Mouse (Mus musculus) adrenal gland, adult 8-10 months (tissue): Measurements from ENCODE around the gene Ifnz. TPM values are rescaled to one million over a fixed set of nuclear protein-coding genes. Genes with fewer than 3 reads are reported as not detected.
"Not testable (repeated sequence)": the region's sequence is repeated elsewhere in the genome, so short reads cannot be mapped to it uniquely, and the experiment has no call there.

Source experiments
- DNase-seq: peaks from one replicate; pipeline ENCODE4 v3.0.0; 2022
- total RNA-seq, 4 experiments: library from RNA; stranded (reverse); gene quantifications; 2 replicates each; pipeline ENCODE4 v1.2.4; 2022

The Ifnz gene
- total RNA-seq, 4 experiments from 2014 or later: 0.49 TPM; not detected in 3

- DNase-seq: peak; percentile 65
These were observed 6.5 kb downstream of the Ifnz start, which contains the start of gene Gm13277 for GRCm38 (mm10) chr4:88788402-88788801. Gene Gm13277, plus strand, starts transcription at chr4:88788632.

- DNase-seq: not testable (repeated sequence)
These were observed 9.3 kb downstream of the Ifnz start, which contains the start of gene Gm13278 for GRCm38 (mm10) chr4:88791250-88791649. Gene Gm13278, plus strand, starts transcription at chr4:88791550.

GRCm38 (mm10) chr4:88793936-88794675 is 12.2 kb downstream of the Ifnz start, which contains the start of gene Gm13275:
Gene Gm13275, plus strand, starts transcription at chr4:88794487.
- peak; percentile 71 for DNase-seq

GRCm38 (mm10) chr4:88797097-88797496 is 15.2 kb downstream of the Ifnz start, which contains the start of gene Gm13279:
Gene Gm13279, plus strand, starts transcription at chr4:88797397.
- not testable (repeated sequence) for DNase-seq

- DNase-seq: not testable (repeated sequence)
These were observed 17.4 kb downstream of the Ifnz start, which contains the start of gene Gm13285 for GRCm38 (mm10) chr4:88799365-88799764. Gene Gm13285, plus strand, starts transcription at chr4:88799665.

GRCm38 (mm10) chr4:88802954-88803353 is 21.0 kb downstream of the Ifnz start, which contains the start of gene Gm13287:
Gene Gm13287, plus strand, starts transcription at chr4:88803254.
- not testable (repeated sequence) for DNase-seq

GRCm38 (mm10) chr4:88805231-88805630 is 23.3 kb downstream of the Ifnz start, which contains the start of gene Gm13288:
Gene Gm13288, plus strand, starts transcription at chr4:88805531.
- DNase-seq: not testable (repeated sequence)

GRCm38 (mm10) chr4:88805761-88806160 is 23.8 kb downstream of the Ifnz start:
- DNase-seq: peak; percentile 21

GRCm38 (mm10) chr4:88815928-88816327 is 34.0 kb downstream of the Ifnz start, which contains the start of gene Ifna7:
Gene Ifna7, plus strand, starts transcription at chr4:88816228.
- DNase-seq: no peak

- DNase-seq: no peak
These were observed 37.7 kb downstream of the Ifnz start, which contains the start of gene Ifna11 for GRCm38 (mm10) chr4:88819659-88820058. Gene Ifna11, plus strand, starts transcription at chr4:88819959.

- no peak for DNase-seq
These were observed 41.1 kb downstream of the Ifnz start for GRCm38 (mm10) chr4:88822995-88823394.

GRCm38 (mm10) chr4:88827116-88827515 is 45.2 kb downstream of the Ifnz start, which contains the start of gene Ifna6:
Gene Ifna6, plus strand, starts transcription at chr4:88827416.
- not testable (repeated sequence) for DNase-seq

- no peak for DNase-seq
These were observed 48.6 kb downstream of the Ifnz start for GRCm38 (mm10) chr4:88830523-88830922.

Other genes starting within 250 kb of the Ifnz start
- gene Ifna15, start 223.9 kb upstream of the Ifnz start, total RNA-seq: not detected
- not detected for gene Ifna14, start 210.3 kb upstream of the Ifnz start, total RNA-seq
- gene Ifna9, start 189.7 kb upstream of the Ifnz start, total RNA-seq: not detected
- not detected for gene Ifna12, start 178.8 kb upstream of the Ifnz start, total RNA-seq
- not detected for gene C87499, start 147.7 kb upstream of the Ifnz start, total RNA-seq
- not detected for gene Ifna13, start 137.7 kb upstream of the Ifnz start, total RNA-seq
- gene Ifna16, start 105.2 kb upstream of the Ifnz start, total RNA-seq: not detected
- not detected for gene Ifna2, start 98.2 kb upstream of the Ifnz start, total RNA-seq
- not detected for gene Ifnab, start 90.8 kb upstream of the Ifnz start, total RNA-seq
- under 1 TPM; 0.67 to 0.92 (median 0.73) TPM for gene Gm26566, start 60.3 kb upstream of the Ifnz start, total RNA-seq
- 100 to 1,000 TPM in 1 of 4 experiments, 10 to 100 TPM in 3; 76.7 to 100 (median 91.0) TPM for gene Klhl9, start 59.7 kb upstream of the Ifnz start, total RNA-seq
- gene Gm13271, start 27.3 kb upstream of the Ifnz start, total RNA-seq: not detected
- gene Gm13283, start 22.0 kb upstream of the Ifnz start, total RNA-seq: not detected
- under 1 TPM in 1 of 4 experiments, not detected in 3; 0.46 TPM for gene Gm13290, start 8.3 kb upstream of the Ifnz start, total RNA-seq
- not detected for gene Gm13289, start 5.2 kb upstream of the Ifnz start, total RNA-seq
- gene Gm13272, start 2.3 kb upstream of the Ifnz start, total RNA-seq: not detected
- gene Gm13276, start 3.6 kb downstream of the Ifnz start, total RNA-seq: not detected
- not detected for gene Gm13277, start 6.5 kb downstream of the Ifnz start, total RNA-seq
- gene Gm13278, start 9.4 kb downstream of the Ifnz start, total RNA-seq: not detected
- gene Gm13275, start 12.4 kb downstream of the Ifnz start, total RNA-seq: not detected
- gene Gm13279, start 15.3 kb downstream of the Ifnz start, total RNA-seq: not detected
- gene Gm13285, start 17.5 kb downstream of the Ifnz start, total RNA-seq: under 1 TPM in 1 of 4 experiments, not detected in 3; 0.24 TPM
- not detected for gene Gm13287, start 21.1 kb downstream of the Ifnz start, total RNA-seq
- gene Gm13288, start 23.4 kb downstream of the Ifnz start, total RNA-seq: not detected
- gene Ifna7, start 34.1 kb downstream of the Ifnz start, total RNA-seq: not detected
- gene Ifna11, start 37.8 kb downstream of the Ifnz start, total RNA-seq: not detected
- not detected for gene Ifna6, start 45.3 kb downstream of the Ifnz start, total RNA-seq
- not detected for gene Ifna5, start 53.4 kb downstream of the Ifnz start, total RNA-seq
- not detected for gene Ifna4, start 59.7 kb downstream of the Ifnz start, total RNA-seq
- gene Ifna1, start 68.0 kb downstream of the Ifnz start, total RNA-seq: not detected
- gene Ifne, start 98.1 kb downstream of the Ifnz start, total RNA-seq: not detected